Mouse (Mus musculus): ENCODE results near the gene Ubp1. TPM values are rescaled to one million over a fixed set of nuclear protein-coding genes. Genes with fewer than 3 reads are reported as not detected.

Gene Ubp1
- polyA plus RNA-seq, 1 experiment from 2014 or later: 58.5 TPM

- Histone ChIP-seq H3K27ac (ENCODE audit: low read depth, low read length) (no peak overlapping the region), H3K4me2 (no peak overlapping the region), H3K9ac (ENCODE audit: low read depth, low read length) (no peak overlapping the region), H3K36me3 (ENCODE audit: control insufficient read depth, insufficient read depth, low read length) (peaks cover 9% of the 10 kb centered on the region; the same call in 1 of the 2 replicates), H3K9me3 (ENCODE audit: control insufficient read depth, low read length) (no peaks in the 10 kb centered on the region), H3K27me3 (replicated peaks; ENCODE audit: control insufficient read depth, insufficient read depth, low read length) (no peaks in the 10 kb centered on the region), H3K4me1 (replicated peaks; ENCODE audit: control insufficient read depth, insufficient read depth, low read length) (no peaks in the 10 kb centered on the region), H3K4me3 (ENCODE audit: low read depth, low read length) (no peak overlapping the region)
- 81% methylated on average over 11 of the region's 11 CpGs for WGBS
- ATAC-seq (replicated peaks; ENCODE audit: low FRiP score) (no peak), DNase-seq (ENCODE audit: low spot score) (no peak)
These were observed 52.3 kb downstream of the Ubp1 start for GRCm38 (mm10) chr9:113982883-113983670.

GRCm38 (mm10) chr9:113984946-113985620, 54.3 kb downstream of the Ubp1 start:
- Histone ChIP-seq H3K9me3 (ENCODE audit: control insufficient read depth, low read length) (no peaks in the 10 kb centered on the region), H3K4me1 (replicated peaks; ENCODE audit: control insufficient read depth, insufficient read depth, low read length) (no peaks in the 10 kb centered on the region), H3K4me3 (ENCODE audit: low read depth, low read length) (no peak overlapping the region), H3K27me3 (replicated peaks; ENCODE audit: control insufficient read depth, insufficient read depth, low read length) (0 out of 2 replicates have a peak, but pooled peaks cover 3% of the 10 kb centered on the region), H3K27ac (ENCODE audit: low read depth, low read length) (no peak overlapping the region), H3K9ac (ENCODE audit: low read depth, low read length) (no peak overlapping the region), H3K36me3 (ENCODE audit: control insufficient read depth, insufficient read depth, low read length) (no peaks in the 10 kb centered on the region), H3K4me2 (no peak overlapping the region)
- ATAC-seq (replicated peaks; ENCODE audit: low FRiP score): no peak
- DNase-seq (ENCODE audit: low spot score): no peak
- 86% methylated on average over 13 of the region's 13 CpGs for WGBS

- WGBS: 24% methylated on average over 18 of the region's 18 CpGs
- Histone ChIP-seq H3K9me3 (ENCODE audit: control insufficient read depth, low read length) (no peaks in the 10 kb centered on the region), H3K27me3 (replicated peaks; ENCODE audit: control insufficient read depth, insufficient read depth, low read length) (0 out of 2 replicates have a peak, but pooled peaks cover 3% of the 10 kb centered on the region), H3K9ac (ENCODE audit: low read depth, low read length) (0 out of 2 replicates have a peak overlapping the region, but pooled peaks have one; percentile 13), H3K4me1 (replicated peaks; ENCODE audit: control insufficient read depth, insufficient read depth, low read length) (no peaks in the 10 kb centered on the region), H3K4me2 (peak overlapping the region; percentile 56), H3K36me3 (ENCODE audit: control insufficient read depth, insufficient read depth, low read length) (no peaks in the 10 kb centered on the region), H3K27ac (ENCODE audit: low read depth, low read length) (no peak overlapping the region), H3K4me3 (ENCODE audit: low read depth, low read length) (peak overlapping the region; percentile 27)
- peak; percentile 77 for DNase-seq (ENCODE audit: low spot score)
- ATAC-seq (replicated peaks; ENCODE audit: low FRiP score): peak; percentile 77
These were observed 60.0 kb downstream of the Ubp1 start for GRCm38 (mm10) chr9:113990547-113991248.

- H3K4me2 ChIP-seq: no peak overlapping the region
- ATAC-seq (replicated peaks; ENCODE audit: low FRiP score) (no peak), DNase-seq (ENCODE audit: low spot score) (no peak)
- no peaks in the 10 kb centered on the region for H3K4me1 ChIP-seq (replicated peaks; ENCODE audit: control insufficient read depth, insufficient read depth, low read length)
- H3K9ac ChIP-seq (ENCODE audit: low read depth, low read length): no peak overlapping the region
- H3K4me3 ChIP-seq (ENCODE audit: low read depth, low read length): no peak overlapping the region
- no peaks in the 10 kb centered on the region for H3K9me3 ChIP-seq (ENCODE audit: control insufficient read depth, low read length)
- WGBS: 85% methylated on average over 7 of the region's 7 CpGs
- 0 out of 2 replicates have a peak, but pooled peaks cover 3% of the 10 kb centered on the region for H3K27me3 ChIP-seq (replicated peaks; ENCODE audit: control insufficient read depth, insufficient read depth, low read length)
- no peak overlapping the region for H3K27ac ChIP-seq (ENCODE audit: low read depth, low read length)
- H3K36me3 ChIP-seq (ENCODE audit: control insufficient read depth, insufficient read depth, low read length): no peaks in the 10 kb centered on the region
These were observed 62.1 kb downstream of the Ubp1 start for GRCm38 (mm10) chr9:113992810-113993209.

GRCm38 (mm10) chr9:113998311-113998710, 67.6 kb downstream of the Ubp1 start:
- DNase-seq (ENCODE audit: low spot score) (no peak), ATAC-seq (replicated peaks; ENCODE audit: low FRiP score) (no peak)
- Histone ChIP-seq H3K9me3 (ENCODE audit: control insufficient read depth, low read length) (peaks cover 5% of the 10 kb centered on the region), H3K4me2 (no peak overlapping the region), H3K36me3 (ENCODE audit: control insufficient read depth, insufficient read depth, low read length) (no peaks in the 10 kb centered on the region; the same call in 1 of the 2 replicates), H3K9ac (ENCODE audit: low read depth, low read length) (no peak overlapping the region), H3K27me3 (replicated peaks; ENCODE audit: control insufficient read depth, insufficient read depth, low read length) (no peaks in the 10 kb centered on the region), H3K4me1 (replicated peaks; ENCODE audit: control insufficient read depth, insufficient read depth, low read length) (no peaks in the 10 kb centered on the region), H3K4me3 (ENCODE audit: low read depth, low read length) (no peak overlapping the region), H3K27ac (ENCODE audit: low read depth, low read length) (no peak overlapping the region)
- WGBS: 65% methylated on average over 2 of the region's 2 CpGs

GRCm38 (mm10) chr9:114006801-114007200, 76.1 kb downstream of the Ubp1 start:
- WGBS: 77% methylated on average over 9 of the region's 9 CpGs

GRCm38 (mm10) chr9:114007850-114008350, 77.2 kb downstream of the Ubp1 start:
- 90% methylated on average over 9 of the region's 9 CpGs for WGBS
- Histone ChIP-seq H3K27me3 (replicated peaks; ENCODE audit: control insufficient read depth, insufficient read depth, low read length) (no peaks in the 10 kb centered on the region), H3K4me1 (replicated peaks; ENCODE audit: control insufficient read depth, insufficient read depth, low read length) (no peaks in the 10 kb centered on the region), H3K36me3 (ENCODE audit: control insufficient read depth, insufficient read depth, low read length) (no peaks in the 10 kb centered on the region), H3K27ac (ENCODE audit: low read depth, low read length) (no peak overlapping the region), H3K9ac (ENCODE audit: low read depth, low read length) (no peak overlapping the region), H3K4me2 (no peak overlapping the region), H3K4me3 (ENCODE audit: low read depth, low read length) (no peak overlapping the region), H3K9me3 (ENCODE audit: control insufficient read depth, low read length) (no peaks in the 10 kb centered on the region)
- ATAC-seq (replicated peaks; ENCODE audit: low FRiP score) (no peak), DNase-seq (ENCODE audit: low spot score) (no peak)

More at GRCm38 (mm10) chr9:114006801-114007200, 76.1 kb downstream of the Ubp1 start:
- no peaks in the 10 kb centered on the region for H3K4me1 ChIP-seq (replicated peaks; ENCODE audit: control insufficient read depth, insufficient read depth, low read length)
- H3K9me3 ChIP-seq (ENCODE audit: control insufficient read depth, low read length): peaks cover 2% of the 10 kb centered on the region; the same call in 1 of the 2 replicates
- H3K4me3 ChIP-seq (ENCODE audit: low read depth, low read length): no peak overlapping the region
- no peak overlapping the region for H3K9ac ChIP-seq (ENCODE audit: low read depth, low read length)
- ATAC-seq (replicated peaks; ENCODE audit: low FRiP score) (no peak), DNase-seq (ENCODE audit: low spot score) (no peak)
- no peaks in the 10 kb centered on the region; the same call in 1 of the 2 replicates for H3K36me3 ChIP-seq (ENCODE audit: control insufficient read depth, insufficient read depth, low read length)
- H3K27me3 ChIP-seq (replicated peaks; ENCODE audit: control insufficient read depth, insufficient read depth, low read length): no peaks in the 10 kb centered on the region
- no peak overlapping the region for H3K4me2 ChIP-seq
- H3K27ac ChIP-seq (ENCODE audit: low read depth, low read length): no peak overlapping the region

- no peak overlapping the region for H3K4me2 ChIP-seq
- 50% methylated on average over 5 of the region's 5 CpGs for WGBS
- no peak for DNase-seq (ENCODE audit: low spot score)
These were observed 78.8 kb downstream of the Ubp1 start for GRCm38 (mm10) chr9:114009526-114009925.

More at GRCm38 (mm10) chr9:114009526-114009925, 78.8 kb downstream of the Ubp1 start:
- Histone ChIP-seq H3K4me1 (replicated peaks; ENCODE audit: control insufficient read depth, insufficient read depth, low read length) (no peaks in the 10 kb centered on the region), H3K4me3 (ENCODE audit: low read depth, low read length) (no peak overlapping the region), H3K9me3 (ENCODE audit: control insufficient read depth, low read length) (no peaks in the 10 kb centered on the region), H3K9ac (ENCODE audit: low read depth, low read length) (no peak overlapping the region), H3K36me3 (ENCODE audit: control insufficient read depth, insufficient read depth, low read length) (no peaks in the 10 kb centered on the region), H3K27ac (ENCODE audit: low read depth, low read length) (no peak overlapping the region), H3K27me3 (replicated peaks; ENCODE audit: control insufficient read depth, insufficient read depth, low read length) (no peaks in the 10 kb centered on the region)
- no peak for ATAC-seq (replicated peaks; ENCODE audit: low FRiP score)
